Comparison of ENCODE assay signal across 20 mouse cellular contexts in the genomic region with DNA sequence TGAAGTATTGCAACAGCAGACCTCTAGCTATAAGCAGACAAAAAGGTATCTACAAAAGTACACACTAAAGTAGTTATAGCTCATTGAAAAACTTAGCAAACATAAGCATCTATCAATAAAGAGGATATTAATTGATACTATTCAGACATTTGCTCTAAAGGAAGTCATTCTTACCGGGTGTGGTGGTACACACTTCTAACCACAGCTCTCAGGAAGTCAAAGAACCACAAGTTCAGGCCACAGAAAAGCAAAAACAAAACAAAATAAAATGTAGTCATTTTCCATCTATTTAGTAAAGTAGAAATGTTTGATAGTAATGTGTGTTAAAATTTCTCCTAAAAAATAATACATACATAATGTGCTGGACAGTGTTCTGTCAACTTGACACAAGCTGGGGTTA.
DNase-seq lines count a peak whose midpoint lies in the region; ATAC-seq and TF ChIP-seq lines count a peak whose summit lies in the region.
"Had no signal": no experiment of that assay in that cellular context is flagged by ENCODE, and none has a peak within 500 bp of the region (broad histone marks: within the 10 kb centered on the region; RNA-seq: fewer than 3 reads in every experiment).

No protein-coding gene starts in this region.

- no peaks in the 10 kb centered on the region for H3K79me2 ChIP-seq in heart, adult 2 months (replicated peaks; ENCODE audit: control insufficient read depth, insufficient read depth, low read length)

- TF ChIP-seq CTCF in heart, adult 2 months (IDR thresholded peaks at IDR 0.05): no peak

- no peak for TF ChIP-seq POLR2A in heart, adult 2 months (IDR thresholded peaks at IDR 0.05; ENCODE audit: insufficient read depth, low read depth, low read length)

- H3K36me3 ChIP-seq in midbrain, embryonic 10.5 days: no peaks in the 10 kb centered on the region
- no peaks in the 10 kb centered on the region for H3K36me3 ChIP-seq in heart, adult 2 months (ENCODE audit: control insufficient read depth, insufficient read depth, low read length)
- H3K36me3 ChIP-seq: embryonic facial prominence, embryonic 13.5 days; forebrain, embryonic 12.5 days; heart, embryonic 12.5 days; hindbrain, embryonic 15.5 days had no signal

- peaks cover 4% of the 10 kb centered on the region; the same call in 1 of the 2 replicates for H3K4me1 ChIP-seq in midbrain, embryonic 10.5 days
- H3K4me1 ChIP-seq in heart, adult 2 months (ENCODE audit: control insufficient read depth, insufficient read depth, low read length): no peaks in the 10 kb centered on the region
- H3K4me1 ChIP-seq: embryonic facial prominence, embryonic 13.5 days; forebrain, embryonic 12.5 days; hindbrain, embryonic 15.5 days had no signal

- peak; percentile 93 for ATAC-seq in common myeloid progenitor, adult 5-6 weeks (replicated peaks; ENCODE audit: low read depth, poor library complexity, severe bottlenecking)
- ATAC-seq in megakaryocyte, adult 5-6 weeks (ENCODE audit: poor library complexity, severe bottlenecking): peak; percentile 69
- ATAC-seq: forebrain, postnatal 0 days; Patski had no signal

- H3K27ac ChIP-seq in midbrain, embryonic 10.5 days (replicated peaks): no peak overlapping the region
- H3K27ac ChIP-seq in heart, adult 2 months: no peak overlapping the region
- H3K27ac ChIP-seq: embryonic facial prominence, embryonic 13.5 days; forebrain, embryonic 12.5 days; hindbrain, embryonic 15.5 days had no signal

- H3K9me3 ChIP-seq in midbrain, embryonic 10.5 days (replicated peaks): no peaks in the 10 kb centered on the region
- H3K9me3 ChIP-seq: embryonic facial prominence, embryonic 13.5 days; forebrain, embryonic 12.5 days; hindbrain, embryonic 15.5 days had no signal

- WGBS in midbrain, embryonic 10.5 days: 80% methylated on average over 1 of the region's 1 CpGs
- 74% methylated on average over 1 of the region's 1 CpGs for WGBS in heart, adult 2 months

- H3K9ac ChIP-seq in heart, adult 2 months (ENCODE audit: low read depth, low read length): no peak overlapping the region
- H3K9ac ChIP-seq: embryonic facial prominence, embryonic 13.5 days; forebrain, embryonic 12.5 days; forebrain, postnatal 0 days; heart, embryonic 12.5 days; hindbrain, embryonic 15.5 days had no signal

- no peak for TF ChIP-seq EP300 in heart, adult 2 months (IDR thresholded peaks at IDR 0.05; ENCODE audit: insufficient read depth, low read depth, low read length)

- no peak overlapping the region for H3K4me3 ChIP-seq in midbrain, embryonic 10.5 days
- H3K4me3 ChIP-seq in heart, adult 2 months: no peak overlapping the region
- H3K4me3 ChIP-seq: embryonic facial prominence, embryonic 13.5 days; forebrain, embryonic 12.5 days; heart, embryonic 12.5 days; hindbrain, embryonic 15.5 days had no signal

- intact Hi-C loops in heart, adult 2 months (cut with DNase I): no loop called here

- H3K27me3 ChIP-seq in midbrain, embryonic 10.5 days (ENCODE audit: low read depth, poor library complexity, severe bottlenecking): no peaks in the 10 kb centered on the region
- no peaks in the 10 kb centered on the region for H3K27me3 ChIP-seq in heart, adult 2 months (ENCODE audit: control insufficient read depth, insufficient read depth, low read length)
- H3K27me3 ChIP-seq: CH12.LX; embryonic facial prominence, embryonic 13.5 days; forebrain, embryonic 12.5 days; heart, embryonic 12.5 days; hindbrain, embryonic 15.5 days; Patski had no signal

- DNase-seq in CD4-positive, CD25-positive, alpha-beta regulatory T cell, adult 2 months (ENCODE audit: low read depth, low spot score): peak; percentile 49
- DNase-seq in natural killer cell, adult 2 months (ENCODE audit: low spot score in 2 of 2): peak; percentile 12 to 30
- no peak for DNase-seq in midbrain, embryonic 10.5 days (ENCODE audit: low spot score)
- no peak for DNase-seq in ovary, adult 18-20 months (ENCODE audit: low spot score)
- DNase-seq in heart, adult 2 months: no peak
- DNase-seq in lung, postnatal 4 days: no peak
- DNase-seq: adrenal gland, postnatal 14 days; cerebellum, adult 11-12 months; cerebellum, adult 9-10 months; cerebellum, postnatal 25 days; forebrain, postnatal 0 days; gastrocnemius, postnatal 14 days had no signal

Comparison
In these comparisons a context has a peak if more than half of its experiments do, and no peak if none do; other contexts are left out.
1. DNase-seq: peak in CD4-positive, CD25-positive, alpha-beta regulatory T cell, adult 2 months (single experiment) and natural killer cell, adult 2 months (2 of 2); none in midbrain, embryonic 10.5 days (single experiment), ovary, adult 18-20 months (single experiment), heart, adult 2 months (0 of 2) and lung, postnatal 4 days (0 of 2).